Mouse (Mus musculus) myocyte (in vitro differentiated cells): ENCODE measurements at regions not wholly inside any gene's neighbourhood (a gene's known extent, or its start where the extent isn't known, plus 50 kb on each side); places are given as distances from the start of the nearest gene placed in this dataset.
"Not testable (repeated sequence)": the region's sequence is repeated elsewhere in the genome, so short reads cannot be mapped to it uniquely, and the experiment has no call there.

Source experiments
- H3K27me3 ChIP-seq: one replicate; pipeline ENCODE4 v1.6.1; 2011; ENCODE audit not compliant: control insufficient read depth, insufficient read depth, insufficient read length
- H3K36me3 ChIP-seq: one replicate; pipeline ENCODE4 v1.6.1; 2011; ENCODE audit not compliant: control insufficient read depth, insufficient read depth
- H3K4me2 ChIP-seq: one replicate; pipeline ENCODE4 v1.6.1; 2011; ENCODE audit warnings: low read depth, control low read depth
- H3K4me3 ChIP-seq: one replicate; pipeline ENCODE4 v1.5.1; 2011; ENCODE audit warnings: mild to moderate bottlenecking, control low read depth, moderate library complexity
- H3K79me2 ChIP-seq: one replicate; pipeline ENCODE4 v1.6.1; 2011; ENCODE audit not compliant: control insufficient read depth, insufficient read depth
- H3ac ChIP-seq: one replicate; pipeline ENCODE4 v1.6.1; 2011; ENCODE audit not compliant: control insufficient read depth, insufficient read length
- CEBPB ChIP-seq: IDR thresholded peaks from 2 replicates; pipeline ENCODE4 v1.6.1; 2011; ENCODE audit warnings: mild to moderate bottlenecking, moderate library complexity; ENCODE audit not compliant: poor library complexity, insufficient read depth, severe bottlenecking
- E2F4 ChIP-seq: IDR thresholded peaks from one replicate; pipeline ENCODE4 v1.6.1; 2011; ENCODE audit warnings: mild to moderate bottlenecking, control low read depth, moderate library complexity; ENCODE audit not compliant: insufficient read depth
- MAX ChIP-seq: IDR thresholded peaks from one replicate; pipeline ENCODE4 v1.6.1; 2011; ENCODE audit warnings: low read depth, mild to moderate bottlenecking, control low read depth
- MYOD1 ChIP-seq, 3 experiments: IDR thresholded peaks; one replicate each; pipeline ENCODE4 v1.6.1; 2011; ENCODE audit warnings: control low read depth in 2 of 3, low read depth in 2 of 3, mild to moderate bottlenecking in 2 of 3, moderate library complexity in 1 of 3; ENCODE audit not compliant: insufficient read length in 2 of 3, control insufficient read depth in 1 of 3
- MYOG ChIP-seq, 3 experiments: IDR thresholded peaks; one replicate each; pipeline ENCODE4 v1.6.1; 2011; ENCODE audit warnings: control low read depth in 2 of 3, low read depth in 2 of 3, mild to moderate bottlenecking in 2 of 3; ENCODE audit not compliant: insufficient read length in 2 of 3, control insufficient read depth in 1 of 3, insufficient read depth in 1 of 3
- POLR2A ChIP-seq: IDR thresholded peaks from one replicate; pipeline ENCODE4 v1.6.1; 2011; ENCODE audit warnings: low read depth, mild to moderate bottlenecking, control low read depth, moderate library complexity; ENCODE audit not compliant: insufficient read length
- POLR2AphosphoS2 ChIP-seq: IDR thresholded peaks from one replicate; pipeline ENCODE4 v1.6.1; 2011; ENCODE audit warnings: low read depth, control low read depth; ENCODE audit not compliant: insufficient read length
- REST ChIP-seq: IDR thresholded peaks from one replicate; pipeline ENCODE4 v1.6.1; 2011; ENCODE audit warnings: mild to moderate bottlenecking, control low read depth, moderate library complexity; ENCODE audit not compliant: insufficient read depth, insufficient read length
- SRF ChIP-seq: IDR thresholded peaks from one replicate; pipeline ENCODE4 v1.6.1; 2011; ENCODE audit warnings: low read depth; ENCODE audit not compliant: control insufficient read depth, insufficient read length
- TCF12 ChIP-seq: IDR thresholded peaks from one replicate; pipeline ENCODE4 v1.6.1; 2011; ENCODE audit warnings: mild to moderate bottlenecking, control low read depth; ENCODE audit not compliant: poor library complexity, insufficient read depth, severe bottlenecking
- TCF3 ChIP-seq: IDR thresholded peaks from one replicate; pipeline ENCODE4 v1.6.1; 2011; ENCODE audit warnings: low read depth, control low read depth; ENCODE audit not compliant: insufficient read length
- USF1 ChIP-seq: IDR thresholded peaks from one replicate; pipeline ENCODE4 v1.6.1; 2011; ENCODE audit warnings: low read depth, mild to moderate bottlenecking, control low read depth, moderate library complexity

DNA sequence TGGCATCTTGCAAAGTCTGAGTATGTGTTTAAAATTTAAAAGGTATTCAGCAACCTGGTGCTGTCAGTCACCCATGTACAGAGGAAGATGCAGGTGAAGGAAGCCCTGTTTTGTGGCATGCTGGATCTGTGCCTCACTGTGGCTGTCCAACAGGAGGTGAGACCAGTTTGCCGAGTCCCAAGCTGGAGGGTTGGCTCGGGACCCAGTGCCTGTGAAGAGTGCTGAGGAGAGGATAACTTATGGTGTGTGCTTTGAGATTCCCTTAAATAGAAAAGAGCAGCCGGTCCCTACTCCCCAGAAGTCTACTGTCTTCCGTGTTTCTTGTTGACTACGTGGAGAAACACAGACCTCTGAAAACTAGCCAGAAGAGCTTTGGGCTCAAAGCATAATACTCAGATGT is 396.3 kb upstream of the Id2 start:
- Histone ChIP-seq H3K27me3 (no peaks in the 10 kb centered on the region), H3K36me3 (no peaks in the 10 kb centered on the region), H3K4me2 (no peak overlapping the region), H3K79me2 (no peaks in the 10 kb centered on the region), H3ac (no peak overlapping the region), H3K4me3 (no peak overlapping the region)
- TF ChIP-seq MYOD1 (IDR thresholded peaks at IDR 0.05; ENCODE audit: control insufficient read depth in 1 of 3, insufficient read length in 2 of 3, low read depth in 2 of 3), result peak in 1 of 3 experiments; percentile 7
- no peak for TF ChIP-seq E2F4

DNA sequence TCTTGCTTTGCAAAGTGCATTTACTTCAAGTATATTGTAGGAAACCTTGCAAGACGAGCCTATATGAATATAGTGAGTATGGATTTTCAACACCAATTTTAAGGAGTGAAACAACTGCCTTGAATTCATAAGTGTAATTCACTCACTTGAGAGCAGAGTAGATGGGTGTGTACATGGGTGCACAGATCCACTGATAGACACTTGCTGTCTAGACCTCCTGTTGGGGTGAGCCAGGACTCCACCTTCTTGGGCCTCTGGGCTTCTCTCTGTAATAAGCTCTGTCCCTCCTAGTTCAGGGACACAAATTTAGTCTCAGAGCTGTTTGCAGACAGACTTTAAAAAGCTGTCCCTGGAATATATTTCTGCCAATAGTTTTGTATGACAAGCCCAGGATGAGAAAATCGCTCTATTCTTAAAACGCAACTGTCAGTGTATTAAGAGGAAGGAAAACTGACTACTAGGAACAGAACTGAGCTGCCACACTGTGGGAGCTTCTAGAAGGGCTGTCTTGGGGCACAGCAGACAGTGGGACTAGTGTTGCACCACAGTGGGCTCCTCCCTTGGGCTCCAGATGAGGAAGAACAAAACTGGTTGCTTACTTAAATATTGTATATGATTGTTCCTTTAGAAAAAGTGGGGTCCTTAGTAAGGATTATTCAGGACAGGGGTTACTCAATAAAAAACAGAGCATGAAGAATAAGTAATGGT is 395.7 kb upstream of the Id2 start:
- TF ChIP-seq SRF (no peak), POLR2AphosphoS2 (no peak), MYOG (IDR thresholded peaks at IDR 0.05; ENCODE audit: control insufficient read depth in 1 of 3, insufficient read depth in 1 of 3, insufficient read length in 2 of 3, low read depth in 2 of 3) (no peak), CEBPB (no peak), MYOD1 (IDR thresholded peaks at IDR 0.05; ENCODE audit: control insufficient read depth in 1 of 3, insufficient read length in 2 of 3, low read depth in 2 of 3) (no peak), TCF3 (no peak)
- H3K4me3 ChIP-seq, result no peak overlapping the region
- H3K4me2 ChIP-seq, result no peak overlapping the region
- H3ac ChIP-seq, result no peak overlapping the region
- no peaks in the 10 kb centered on the region for H3K36me3 ChIP-seq
- H3K79me2 ChIP-seq, result no peaks in the 10 kb centered on the region
- H3K27me3 ChIP-seq, result no peaks in the 10 kb centered on the region

DNA sequence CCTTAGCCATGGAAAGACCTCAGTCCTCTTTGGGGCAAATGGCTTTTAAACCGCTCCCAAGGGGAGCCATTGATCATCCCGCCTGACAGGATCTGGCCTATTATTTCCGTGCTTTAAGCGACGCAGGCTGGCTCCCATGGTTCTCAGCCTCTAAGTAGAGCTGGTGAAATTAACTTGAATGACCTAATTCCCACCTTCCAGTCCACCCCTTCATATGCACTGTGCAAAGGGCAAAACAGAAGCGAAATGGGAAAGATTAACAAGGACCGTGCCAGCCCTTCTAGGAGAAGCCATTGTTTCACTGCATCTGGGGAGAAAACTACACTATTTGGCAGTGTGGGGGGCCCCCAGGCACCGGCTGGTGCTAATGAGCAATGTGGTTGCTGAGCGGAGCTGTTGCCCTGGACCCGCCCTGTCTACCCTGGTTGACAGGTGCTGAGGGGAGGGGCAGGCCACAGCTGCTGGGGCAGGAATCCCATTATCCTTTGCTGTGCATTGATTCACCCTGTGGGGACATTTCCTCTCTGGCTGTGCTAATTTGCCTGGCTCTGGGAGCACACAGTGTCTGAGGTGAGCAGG is 378.3 kb upstream of the Id2 start:
- H3K4me3 ChIP-seq, result no peak overlapping the region
- TF ChIP-seq REST (no peak), TCF3 (peak; percentile 83), CEBPB (no peak), POLR2A (no peak), USF1 (no peak), MYOD1 (IDR thresholded peaks at IDR 0.05; ENCODE audit: control insufficient read depth in 1 of 3, insufficient read length in 2 of 3, low read depth in 2 of 3) (peak in 2 of 3 experiments; percentile 93 to 99), E2F4 (no peak), TCF12 (no peak), POLR2AphosphoS2 (no peak), SRF (no peak), MYOG (IDR thresholded peaks at IDR 0.05; ENCODE audit: control insufficient read depth in 1 of 3, insufficient read depth in 1 of 3, insufficient read length in 2 of 3, low read depth in 2 of 3) (peak; percentile 11 to 97 (median 96)), MAX (no peak)
- no peaks in the 10 kb centered on the region for H3K27me3 ChIP-seq
- no peak overlapping the region for H3K4me2 ChIP-seq
- no peaks in the 10 kb centered on the region for H3K79me2 ChIP-seq
- H3K36me3 ChIP-seq, result no peaks in the 10 kb centered on the region
- no peak overlapping the region for H3ac ChIP-seq

DNA sequence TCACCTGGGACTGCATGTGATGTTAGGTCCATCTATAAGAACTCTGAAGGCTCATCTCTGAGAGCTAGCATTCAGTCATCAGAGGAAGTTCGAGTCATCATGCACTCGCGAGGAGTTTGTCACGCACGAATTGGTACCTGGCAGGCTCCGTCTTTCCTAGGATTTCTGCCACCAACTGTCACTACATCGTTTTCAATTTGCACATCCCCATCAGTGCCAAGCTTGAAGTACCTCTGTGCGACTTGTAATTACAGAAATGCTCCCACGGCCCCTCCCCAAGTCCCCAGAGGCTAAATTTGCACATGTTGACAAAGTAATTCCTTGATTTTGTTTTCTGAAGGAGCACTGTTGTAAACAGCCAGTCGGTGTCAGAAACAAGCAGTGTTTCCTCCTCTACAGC is 372.2 kb upstream of the Id2 start:
- no peak for TF ChIP-seq E2F4
- no peak for TF ChIP-seq SRF
- no peak for TF ChIP-seq REST
- TF ChIP-seq MAX, result no peak
- no peak for TF ChIP-seq USF1
- TF ChIP-seq TCF3, result no peak
- no peak for TF ChIP-seq POLR2AphosphoS2
- TF ChIP-seq POLR2A, result no peak
- TF ChIP-seq MYOG (IDR thresholded peaks at IDR 0.05; ENCODE audit: control insufficient read depth in 1 of 3, insufficient read depth in 1 of 3, insufficient read length in 2 of 3, low read depth in 2 of 3), result no peak
- TF ChIP-seq MYOD1 (IDR thresholded peaks at IDR 0.05; ENCODE audit: control insufficient read depth in 1 of 3, insufficient read length in 2 of 3, low read depth in 2 of 3), result no peak
- no peak for TF ChIP-seq CEBPB

DNA sequence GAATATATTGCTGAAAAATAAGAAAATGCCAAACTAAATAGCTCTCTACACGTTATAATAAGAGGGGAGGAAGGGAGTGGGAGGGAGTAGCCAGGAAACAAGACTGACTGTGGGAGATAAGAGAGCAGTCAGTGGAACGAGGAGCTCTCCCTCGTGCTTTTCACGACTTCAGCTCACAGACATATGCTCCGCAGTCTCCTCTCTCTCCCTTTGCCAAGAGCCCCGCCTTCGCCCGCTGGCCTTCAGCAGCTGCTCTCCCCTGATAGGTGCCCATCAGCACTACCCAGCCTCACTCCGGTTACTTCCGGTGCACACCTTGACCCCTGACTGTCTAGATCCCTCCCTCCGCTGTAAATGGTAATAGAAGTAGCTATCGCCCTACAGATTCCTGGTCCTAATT is 370.8 kb upstream of the Id2 start:
- TF ChIP-seq CEBPB, result no peak
- no peak for TF ChIP-seq POLR2A
- no peak for TF ChIP-seq USF1
- no peak for TF ChIP-seq TCF3
- no peaks in the 10 kb centered on the region for H3K36me3 ChIP-seq
- no peaks in the 10 kb centered on the region for H3K27me3 ChIP-seq
- no peak overlapping the region for H3K4me2 ChIP-seq
- no peak overlapping the region for H3ac ChIP-seq
- H3K4me3 ChIP-seq, result no peak overlapping the region
- H3K79me2 ChIP-seq, result no peaks in the 10 kb centered on the region

More for the DNA sequence above, 372.2 kb upstream of the Id2 start:
- H3K36me3 ChIP-seq, result no peaks in the 10 kb centered on the region
- no peak overlapping the region for H3ac ChIP-seq
- no peak overlapping the region for H3K4me3 ChIP-seq
- no peak overlapping the region for H3K4me2 ChIP-seq
- H3K27me3 ChIP-seq, result no peaks in the 10 kb centered on the region
- H3K79me2 ChIP-seq, result no peaks in the 10 kb centered on the region

DNA sequence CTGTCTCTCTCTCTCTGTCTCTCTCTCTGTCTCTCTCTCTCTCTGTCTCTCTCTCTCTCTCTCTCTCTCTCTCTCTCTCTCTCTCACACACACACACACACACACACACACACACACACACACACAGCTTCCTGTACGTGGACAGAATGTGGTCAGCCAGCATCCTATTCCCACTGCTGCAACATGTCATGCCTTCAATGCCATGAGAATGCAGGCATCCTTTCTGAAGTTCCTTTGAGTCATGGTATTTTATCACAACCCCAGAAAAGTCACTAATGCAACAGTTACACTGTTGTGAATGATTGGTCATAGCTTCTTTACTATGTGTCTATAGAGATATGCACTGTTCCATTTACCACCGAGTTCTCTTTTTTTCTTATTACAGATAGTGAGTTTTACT is 365.8 kb upstream of the Id2 start:
- not testable (repeated sequence) for H3K4me3 ChIP-seq, H3ac ChIP-seq, H3K27me3 ChIP-seq, H3K36me3 ChIP-seq, H3K4me2 ChIP-seq, H3K79me2 ChIP-seq
